Mouse (Mus musculus) 416B (cell line): ENCODE measurements around the gene Cdkl2.

Source experiments
- DNase-seq: peaks from one replicate; pipeline ENCODE4 v3.0.0; 2011; ENCODE audit warnings: low read depth

Gene Cdkl2

GRCm38 (mm10) chr5:92043783-92044182 is at the start of gene Cdkl2:
Gene Cdkl2, minus strand, starts transcription at chr5:92043883.
- DNase-seq: no peak

- DNase-seq: no peak
These were observed 43.8 kb upstream of the Cdkl2 start for GRCm38 (mm10) chr5:92087469-92087868.

- no peak for DNase-seq
These were observed 42.3 kb upstream of the Cdkl2 start for GRCm38 (mm10) chr5:92085821-92086550.

- no peak for DNase-seq
These were observed 41.6 kb upstream of the Cdkl2 start for GRCm38 (mm10) chr5:92085246-92085645.

GRCm38 (mm10) chr5:92083417-92084038 is 39.8 kb upstream of the Cdkl2 start, which contains the start of gene G3bp2:
Gene G3bp2, minus strand, starts transcription at chr5:92083719.
- peak; percentile 98 for DNase-seq

GRCm38 (mm10) chr5:92082821-92083401 is 39.2 kb upstream of the Cdkl2 start:
- DNase-seq: peak; percentile 54

GRCm38 (mm10) chr5:92081326-92081725 is 37.6 kb upstream of the Cdkl2 start:
- DNase-seq: no peak

GRCm38 (mm10) chr5:92080400-92080799 is 36.7 kb upstream of the Cdkl2 start:
- no peak for DNase-seq

- DNase-seq: no peak
These were observed 35.6 kb upstream of the Cdkl2 start for GRCm38 (mm10) chr5:92079304-92079703.

- no peak for DNase-seq
These were observed 35.1 kb upstream of the Cdkl2 start for GRCm38 (mm10) chr5:92078751-92079150.

- no peak for DNase-seq
These were observed 32.6 kb upstream of the Cdkl2 start for GRCm38 (mm10) chr5:92076273-92076672.

- no peak for DNase-seq
These were observed 30.4 kb upstream of the Cdkl2 start for GRCm38 (mm10) chr5:92074061-92074460.

- DNase-seq: no peak
These were observed 19.5 kb upstream of the Cdkl2 start for GRCm38 (mm10) chr5:92063192-92063591.

GRCm38 (mm10) chr5:92052866-92053265 is 9.2 kb upstream of the Cdkl2 start:
- DNase-seq: no peak

GRCm38 (mm10) chr5:92050419-92050818 is 6.7 kb upstream of the Cdkl2 start:
- DNase-seq: no peak

- peak; percentile 84 for DNase-seq
These were observed 1.0 kb downstream of the Cdkl2 start for GRCm38 (mm10) chr5:92042377-92043348.

- DNase-seq: peak; percentile 14
These were observed 23.7 kb downstream of the Cdkl2 start for GRCm38 (mm10) chr5:92019960-92020359.

GRCm38 (mm10) chr5:92011756-92012155 is 31.9 kb downstream of the Cdkl2 start:
- no peak for DNase-seq

- no peak for DNase-seq
These were observed 33.9 kb downstream of the Cdkl2 start for GRCm38 (mm10) chr5:92009827-92010226.

GRCm38 (mm10) chr5:92003011-92003410 is 40.7 kb downstream of the Cdkl2 start:
- peak; percentile 74 for DNase-seq

GRCm38 (mm10) chr5:92000770-92001169 is 42.9 kb downstream of the Cdkl2 start:
- DNase-seq: peak; percentile 84

GRCm38 (mm10) chr5:91994546-91994945 is 49.1 kb downstream of the Cdkl2 start:
- no peak for DNase-seq
